9 mouse cellular contexts compared by ENCODE assay signal in genomic region chr2:49741895-49742734, GRCm38 (mm10). TPM values are rescaled to one million over a fixed set of nuclear protein-coding genes. Genes with fewer than 3 reads are reported as not detected.
DNase-seq lines count a peak whose midpoint lies in the region; ATAC-seq lines count a peak whose summit lies in the region.
"Had no signal": no experiment of that assay in that cellular context is flagged by ENCODE, and none has a peak within 500 bp of the region (broad histone marks: within the 10 kb centered on the region; RNA-seq: fewer than 3 reads in every experiment).

No protein-coding gene starts in this region.

- peak; percentile 97 for ATAC-seq in CD4-positive, CD25-positive, alpha-beta regulatory T cell, adult 4 months
- ATAC-seq in granulocyte monocyte progenitor cell, adult 5-6 weeks (replicated peaks; ENCODE audit: poor library complexity, severe bottlenecking) = no peak

- DNase-seq in brain, embryonic 18.5 days (ENCODE audit: low read depth, low spot score) = peak; percentile 51
- peak; percentile 34 for DNase-seq in induced T-regulatory cell, adult 2 months (ENCODE audit: low read depth)
- DNase-seq in naive thymus-derived CD4-positive, alpha-beta T cell, adult 2 months (ENCODE audit: low read depth) = peak; percentile 44
- no peak for DNase-seq in urinary bladder, adult 18-20 months (ENCODE audit: low spot score in 2 of 2)
- no peak for DNase-seq in kidney, postnatal 10 days
- DNase-seq: adrenal gland, adult 8-10 months had no signal

RNA-seq across cellular contexts. Expression of gene Lypd6b, which starts 45.4 kb away (rescaled TPM):
- polyA plus RNA-seq in CD4-positive, CD25-positive, alpha-beta regulatory T cell, adult 4 months (2017; shearing (Covaris generic)) = under 1 TPM; 0.19 to 0.79 TPM
- not detected in 2 replicates for total RNA-seq in granulocyte monocyte progenitor cell, adult 5-6 weeks (2014; fragmentation: Nextera tagmentation)
- 0.10 TPM in 1 of 2 replicates, not detected in the other for total RNA-seq in granulocyte monocyte progenitor cell, adult 5-6 weeks (2017)
- total RNA-seq: liver, adult 2 months had no signal
- polyA plus RNA-seq: liver, adult 2 months had no signal

Comparison
In these comparisons a context has a peak if more than half of its experiments do, and no peak if none do; other contexts are left out.
1. DNase-seq: peak in brain, embryonic 18.5 days (single experiment), induced T-regulatory cell, adult 2 months (single experiment) and naive thymus-derived CD4-positive, alpha-beta T cell, adult 2 months (single experiment); none in urinary bladder, adult 18-20 months (0 of 2) and kidney, postnatal 10 days (single experiment).